Mouse (Mus musculus): ENCODE results near the gene Cyp2c23.

The Cyp2c23 gene

GRCm38 (mm10) chr19:44028972-44029371, at the start of gene Cyp2c23:
Cyp2c23 (minus strand) TSS chr19:44029208.
- no peak for DNase-seq

GRCm38 (mm10) chr19:44077024-44077423, 48.0 kb upstream of the Cyp2c23 start:
- no peak for DNase-seq

GRCm38 (mm10) chr19:44076457-44076856, 47.4 kb upstream of the Cyp2c23 start:
- no peak for DNase-seq

GRCm38 (mm10) chr19:44074986-44075385, 46.0 kb upstream of the Cyp2c23 start:
- no peak for DNase-seq

GRCm38 (mm10) chr19:44071166-44071565, 42.2 kb upstream of the Cyp2c23 start:
- DNase-seq = no peak

- DNase-seq = no peak
These were observed 40.9 kb upstream of the Cyp2c23 start for GRCm38 (mm10) chr19:44069914-44070232.

GRCm38 (mm10) chr19:44069121-44069913, 40.3 kb upstream of the Cyp2c23 start, which contains the start of gene Erlin1:
Erlin1 (minus strand) TSS chr19:44069785.
- peak; percentile 92 for DNase-seq

GRCm38 (mm10) chr19:44068232-44068631, 39.2 kb upstream of the Cyp2c23 start:
- no peak for DNase-seq

GRCm38 (mm10) chr19:44067323-44068049, 38.5 kb upstream of the Cyp2c23 start:
- DNase-seq = peak; percentile 28

- DNase-seq = peak; percentile 55
These were observed 35.7 kb upstream of the Cyp2c23 start for GRCm38 (mm10) chr19:44064734-44065133.

GRCm38 (mm10) chr19:44063773-44064172, 34.8 kb upstream of the Cyp2c23 start:
- no peak for DNase-seq

- DNase-seq = no peak
These were observed 31.2 kb upstream of the Cyp2c23 start for GRCm38 (mm10) chr19:44060226-44060625.

GRCm38 (mm10) chr19:44055173-44055826, 26.3 kb upstream of the Cyp2c23 start:
- DNase-seq = no peak

- DNase-seq = no peak
These were observed 21.4 kb upstream of the Cyp2c23 start for GRCm38 (mm10) chr19:44050388-44050787.

GRCm38 (mm10) chr19:44049282-44049681, 20.3 kb upstream of the Cyp2c23 start:
- peak; percentile 13 for DNase-seq

- no peak for DNase-seq
These were observed 16.8 kb upstream of the Cyp2c23 start for GRCm38 (mm10) chr19:44045847-44046246.

- DNase-seq = no peak
These were observed 13.1 kb upstream of the Cyp2c23 start for GRCm38 (mm10) chr19:44042121-44042520.

GRCm38 (mm10) chr19:44033396-44033795, 4.4 kb upstream of the Cyp2c23 start:
- DNase-seq = no peak

- peak; percentile 12 for DNase-seq
These were observed 3.2 kb upstream of the Cyp2c23 start for GRCm38 (mm10) chr19:44032046-44032744.

- no peak for DNase-seq
These were observed 1.0 kb upstream of the Cyp2c23 start for GRCm38 (mm10) chr19:44030024-44030423.

- DNase-seq = no peak
These were observed 2.0 kb downstream of the Cyp2c23 start for GRCm38 (mm10) chr19:44026956-44027530.

GRCm38 (mm10) chr19:44024921-44025585, 4.0 kb downstream of the Cyp2c23 start:
- no peak for DNase-seq
